Mouse (Mus musculus) brain, embryonic 18.5 days (tissue): ENCODE results near the gene Igf2bp2.

ENCODE experiments used
- DNase-seq: peaks from one replicate; pipeline ENCODE4 v3.0.0-alpha.2; 2012; ENCODE audit warnings: low read depth, low spot score

Igf2bp2 gene

DNA sequence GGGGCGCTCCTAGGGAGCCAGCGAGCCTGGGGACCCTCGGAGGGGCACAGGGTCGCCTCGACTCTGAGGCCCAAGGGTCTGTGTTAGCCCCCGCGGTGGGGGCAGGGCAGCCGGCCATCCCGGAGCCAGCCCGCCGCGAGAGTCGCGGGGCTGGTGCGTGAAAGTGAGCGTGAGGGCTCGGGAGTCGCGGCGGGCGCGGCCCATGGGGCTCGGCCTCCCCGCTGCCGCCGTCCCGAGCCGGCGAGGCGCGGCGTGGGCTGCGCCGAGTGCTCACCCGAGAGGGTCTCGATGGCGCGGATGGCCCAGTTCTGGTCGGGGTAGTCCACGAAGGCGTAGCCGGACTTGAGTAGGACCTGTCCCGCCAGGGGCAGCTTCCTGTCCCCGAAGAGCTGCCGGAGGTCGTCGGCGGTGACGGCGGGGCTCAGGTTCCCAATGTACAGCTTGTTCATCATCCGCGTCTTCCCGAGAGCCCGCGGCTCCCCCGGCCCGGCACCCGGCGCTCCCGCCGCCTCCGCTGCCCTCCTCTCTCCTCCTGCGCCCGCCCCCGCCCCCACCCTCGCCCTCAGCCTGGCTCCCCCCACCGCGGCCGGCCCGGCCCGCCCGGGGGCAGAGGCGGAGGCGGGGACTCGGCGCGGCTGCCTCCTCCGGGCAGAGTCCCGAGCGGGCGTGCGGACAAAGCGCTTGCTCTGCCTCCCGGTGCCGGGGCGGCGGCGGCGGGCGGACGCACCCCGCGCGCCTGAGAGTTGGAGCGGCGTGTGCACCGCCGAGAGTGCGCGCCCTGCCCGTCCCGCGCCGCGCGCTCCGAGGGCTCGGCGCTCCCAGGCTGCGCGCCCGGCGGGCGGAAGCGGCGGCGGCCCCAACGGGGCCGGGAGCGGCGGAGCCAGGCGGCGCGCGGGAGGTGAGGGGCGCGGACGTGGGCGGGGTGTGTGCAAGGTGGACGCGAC, at the start of gene Igf2bp2:
Gene Igf2bp2, minus strand, starts transcription at position 788 of the 944 bp plus-strand sequence.
- no peak for DNase-seq

- DNase-seq: no peak
These were observed 40.4 kb upstream of the Igf2bp2 start for GRCm38 (mm10) chr16:22203501-22203900.

- no peak for DNase-seq
These were observed 38.8 kb upstream of the Igf2bp2 start for GRCm38 (mm10) chr16:22201858-22202257.

GRCm38 (mm10) chr16:22200476-22200875, 37.4 kb upstream of the Igf2bp2 start:
- no peak for DNase-seq

- no peak for DNase-seq
These were observed 24.3 kb upstream of the Igf2bp2 start for GRCm38 (mm10) chr16:22187366-22187765.

DNA sequence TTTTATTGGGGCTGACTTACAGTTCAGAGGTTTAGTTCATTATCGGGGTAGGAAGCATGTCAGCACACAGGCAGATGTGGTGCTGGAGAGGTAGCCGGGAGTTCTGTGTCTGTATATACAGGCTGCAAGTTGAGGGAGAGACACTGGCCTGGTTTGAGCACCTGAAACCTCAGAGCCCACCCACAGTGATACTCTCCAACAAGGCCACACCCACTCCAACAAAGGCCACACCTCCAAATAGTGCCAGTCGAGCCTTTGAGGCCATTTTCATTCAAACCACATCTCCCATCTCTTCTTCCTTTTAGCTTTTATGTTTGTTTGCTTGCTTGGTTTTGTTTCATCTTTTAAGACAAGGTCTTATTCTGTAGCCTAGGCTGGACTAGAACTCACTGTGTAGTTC, 22.3 kb upstream of the Igf2bp2 start:
- no peak for DNase-seq

DNA sequence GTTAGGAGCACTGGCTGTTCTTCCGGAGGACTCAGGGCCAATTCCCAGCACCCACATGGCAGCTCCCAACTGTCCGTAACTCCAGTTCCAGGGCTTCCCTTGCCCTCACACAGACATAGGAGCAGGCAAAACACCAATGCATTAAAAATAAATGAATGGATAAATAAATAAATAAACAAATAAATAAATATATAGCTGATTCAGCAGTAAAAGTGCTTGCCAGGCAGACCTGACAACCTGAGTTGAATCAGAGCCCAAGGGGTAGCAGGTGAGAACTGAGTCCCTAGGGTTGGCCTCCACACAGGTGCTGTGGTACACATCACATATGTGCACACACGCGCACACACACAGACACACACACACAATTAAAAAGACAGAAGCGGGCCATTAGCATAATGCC, 21.0 kb upstream of the Igf2bp2 start:
- DNase-seq: no peak

DNA sequence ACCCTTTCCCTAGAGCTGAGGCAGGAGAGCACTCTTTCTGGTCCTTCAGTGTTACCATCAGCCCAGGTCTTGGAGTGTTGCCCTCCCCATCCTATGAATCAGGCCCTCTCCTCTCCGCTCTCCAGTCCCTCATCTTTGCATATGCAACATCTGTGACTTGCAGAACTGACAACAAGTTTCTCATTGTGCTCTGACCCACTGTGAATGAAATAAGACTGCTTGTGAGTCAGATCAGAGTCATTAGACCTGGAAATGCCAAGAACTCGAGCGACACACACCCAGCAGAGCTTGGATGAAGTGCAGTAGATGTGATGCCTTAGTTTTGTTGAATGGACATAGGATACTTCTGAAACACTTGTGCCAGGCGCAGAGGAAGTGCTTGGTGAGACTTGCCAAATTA, 19.2 kb upstream of the Igf2bp2 start:
- DNase-seq: no peak

- no peak for DNase-seq
These were observed 15.7 kb upstream of the Igf2bp2 start for GRCm38 (mm10) chr16:22178793-22179192.

- no peak for DNase-seq
These were observed 14.9 kb upstream of the Igf2bp2 start for GRCm38 (mm10) chr16:22177999-22178398.

- DNase-seq: no peak
These were observed 5.6 kb upstream of the Igf2bp2 start for GRCm38 (mm10) chr16:22168731-22169130.

GRCm38 (mm10) chr16:22165556-22165955, 2.5 kb upstream of the Igf2bp2 start:
- no peak for DNase-seq

- DNase-seq: no peak
These were observed 1.3 kb upstream of the Igf2bp2 start for GRCm38 (mm10) chr16:22164446-22164845.

- no peak for DNase-seq
These were observed 355 bp upstream of the Igf2bp2 start for GRCm38 (mm10) chr16:22163456-22163851.

DNA sequence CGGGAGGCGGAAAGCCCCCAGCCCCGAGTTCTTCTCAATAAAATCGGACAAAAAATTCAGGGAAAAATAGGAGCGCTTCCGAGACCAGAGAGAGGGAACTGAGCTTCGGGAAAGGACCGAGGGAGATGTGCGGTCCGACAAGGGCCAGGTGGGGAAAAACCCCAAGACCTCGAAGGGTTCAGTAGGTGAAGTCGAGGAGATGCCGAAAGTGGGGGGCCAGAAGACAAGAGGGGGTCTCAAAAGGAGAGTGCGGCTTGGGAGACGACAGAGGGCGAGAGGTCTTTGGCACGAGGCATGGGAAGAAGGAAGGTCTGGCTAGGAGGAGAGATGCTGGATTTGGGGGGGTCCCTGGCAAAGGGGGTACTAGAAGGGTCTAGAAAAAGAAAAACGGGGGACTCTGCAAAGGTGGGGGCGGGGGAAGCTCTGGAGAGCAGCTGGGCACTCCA, 1.0 kb downstream of the Igf2bp2 start:
- DNase-seq: no peak

- no peak for DNase-seq
These were observed 1.6 kb downstream of the Igf2bp2 start for GRCm38 (mm10) chr16:22161351-22162065.

DNA sequence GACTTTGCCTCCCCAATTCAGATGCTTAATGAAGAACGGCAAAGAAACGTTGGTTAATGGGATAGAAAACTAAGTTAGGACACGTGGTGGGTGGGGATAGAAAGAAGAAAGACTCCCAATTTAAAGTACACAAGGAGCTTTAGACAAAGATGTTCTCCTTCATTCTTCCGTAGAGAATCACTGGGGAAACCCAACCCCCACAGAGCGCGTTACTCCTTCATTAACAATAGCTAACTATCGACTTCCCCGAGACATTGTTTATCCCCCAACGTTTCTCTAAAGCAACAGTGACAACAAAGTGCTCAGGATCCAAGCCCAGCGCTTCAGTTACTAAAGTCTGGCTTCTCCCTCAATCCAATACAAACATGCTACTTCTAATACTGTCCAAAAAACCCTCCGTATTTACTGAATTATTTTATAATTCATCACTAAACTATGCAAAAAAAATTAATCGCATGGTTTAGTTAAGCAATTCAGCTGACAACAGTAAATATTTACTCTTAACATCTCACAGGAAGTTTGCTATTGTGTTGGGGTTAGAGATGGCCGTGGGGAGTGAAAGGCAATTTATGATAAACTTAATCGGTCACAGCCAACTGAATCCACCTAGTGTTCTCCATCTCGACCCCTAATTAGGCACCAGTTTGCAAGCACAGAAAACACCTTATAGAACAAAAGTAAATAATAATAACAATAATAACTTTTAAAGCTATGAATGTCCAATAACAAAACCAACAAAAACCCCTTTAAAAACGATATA, 2.5 kb downstream of the Igf2bp2 start:
- DNase-seq: no peak

DNA sequence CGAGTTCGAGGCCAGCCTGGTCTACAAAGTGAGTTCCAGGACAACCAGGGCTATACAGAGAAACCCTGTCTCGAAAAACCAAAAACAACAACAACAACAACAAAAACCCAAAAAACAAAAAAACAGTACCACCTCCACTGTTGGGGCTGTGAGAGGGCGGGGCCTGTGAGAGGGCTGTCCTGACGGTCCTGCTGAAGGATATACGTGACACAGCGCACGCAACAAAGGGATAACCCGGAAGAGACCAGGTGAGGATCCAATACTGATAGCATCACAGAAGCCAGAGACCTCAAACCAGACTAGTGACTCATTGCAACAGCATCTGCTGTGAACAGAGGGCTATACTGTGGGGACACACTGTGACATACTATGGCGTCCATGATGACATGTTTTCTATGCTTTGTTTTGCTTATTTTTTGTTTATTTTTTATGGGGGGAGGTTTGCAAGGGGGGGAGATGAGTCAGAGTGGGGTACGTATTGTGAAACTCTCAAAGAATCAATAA, 10.1 kb downstream of the Igf2bp2 start:
- DNase-seq: no peak

DNA sequence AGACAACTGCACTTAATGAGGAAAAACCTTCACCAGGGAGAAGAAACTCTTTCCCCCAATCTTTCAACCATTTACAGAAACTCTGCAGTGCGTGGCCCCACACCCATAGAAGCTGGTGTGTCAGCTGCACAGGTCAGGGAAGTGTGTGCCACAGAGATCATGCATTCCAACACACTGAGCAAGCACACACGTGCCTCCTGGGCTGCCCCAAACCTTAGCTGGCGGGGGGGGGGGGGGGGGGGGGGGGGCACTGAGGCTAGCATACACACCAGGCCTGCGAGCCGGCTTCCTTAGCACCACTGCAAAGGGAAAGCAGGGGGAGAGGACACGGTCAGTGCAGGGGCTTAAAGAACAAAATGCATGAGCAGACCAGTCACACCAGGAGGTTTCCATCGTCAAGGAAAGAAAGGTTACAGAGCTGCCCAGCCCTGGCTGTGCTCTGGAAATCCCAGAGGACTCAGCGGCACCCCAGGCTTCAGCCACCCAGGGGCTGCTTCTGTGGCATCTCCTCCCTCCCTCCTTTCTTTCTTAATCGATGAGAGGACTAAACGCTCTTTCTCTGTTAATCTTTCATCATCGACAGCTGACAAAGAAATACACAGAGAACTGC, 11.3 kb downstream of the Igf2bp2 start:
- no peak for DNase-seq

- DNase-seq: no peak
These were observed 12.7 kb downstream of the Igf2bp2 start for GRCm38 (mm10) chr16:22150421-22150820.

DNA sequence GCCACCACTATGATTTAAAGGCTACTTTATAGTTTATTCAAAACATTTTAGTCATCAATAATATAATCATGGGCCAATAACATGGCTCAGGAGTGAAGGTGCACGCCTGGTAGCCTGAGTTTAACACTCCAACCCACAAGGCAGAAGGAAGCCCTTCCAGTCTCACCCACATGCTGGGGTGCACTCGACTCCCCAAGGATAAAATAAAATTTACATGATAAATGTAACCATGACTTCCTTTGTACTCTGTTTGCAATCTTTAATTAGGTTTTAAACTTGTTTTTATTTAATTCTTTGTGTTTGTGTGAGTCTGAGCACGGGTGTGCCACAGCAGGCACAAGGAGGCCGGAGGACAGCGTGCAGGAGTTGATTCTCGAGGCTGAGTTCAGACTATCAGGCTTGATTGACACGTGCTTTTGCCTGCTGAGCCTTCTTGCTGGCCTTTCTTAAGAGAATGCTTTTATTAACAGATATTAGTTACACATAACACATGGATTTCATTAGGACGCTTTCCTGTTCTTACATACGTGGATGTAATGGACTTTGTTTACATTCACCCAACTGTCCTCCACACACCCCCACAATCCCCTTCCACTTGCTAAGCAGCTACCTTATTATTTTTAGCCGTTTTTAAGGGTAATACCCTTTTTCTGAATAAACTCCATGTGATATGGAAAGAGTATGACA, 13.3 kb downstream of the Igf2bp2 start:
- no peak for DNase-seq
